Mouse (Mus musculus): ENCODE measurements around the gene Shank2. TPM values are rescaled to one million over a fixed set of nuclear protein-coding genes. Genes with fewer than 3 reads are reported as not detected.

The Shank2 gene
- total RNA-seq (2023): under 1 TPM; 0.31 TPM

GRCm38 (mm10) chr7:144001628-144002027 lies at the start of gene Shank2:
Gene Shank2 (plus strand): TSS chr7:144001928.

GRCm38 (mm10) chr7:144470545-144471059 lies 468.9 kb downstream of the Shank2 start, which contains the start of gene Cttn:
Gene Cttn (minus strand): TSS chr7:144471009.

Other genes with a start within 250 kb of the Shank2 start
- gene Osbpl5, start 244.9 kb upstream of the Shank2 start, total RNA-seq (2023): 1 to 10 TPM in 1 of 2 experiments, under 1 TPM in 1; 0.82 to 3.1 TPM
- not detected for gene Mrgprg, start 234.9 kb upstream of the Shank2 start, total RNA-seq (2023)
- gene Mrgpre, start 217.4 kb upstream of the Shank2 start, total RNA-seq (2023): under 1 TPM; 0.09 to 0.13 TPM
- gene Nadsyn1, start 179.1 kb upstream of the Shank2 start, total RNA-seq (2023): 1 to 10 TPM; 5.1 to 8.9 TPM
- 1 to 10 TPM; 5.6 to 7.3 TPM for gene Dhcr7, start 178.8 kb upstream of the Shank2 start, total RNA-seq (2023)
- not detected for gene Gm498, start 135.1 kb upstream of the Shank2 start, total RNA-seq (2023)

Data from neutrophil, adult 59 days (primary cell).